Mouse (Mus musculus) CH12.LX (cell line): ENCODE data around the gene Rrm2.
A peak's percentile ranks its signal among the peaks of the same experiment; 100 is the strongest.

Experiments
- BHLHE40 ChIP-seq: IDR thresholded peaks from 2 replicates; pipeline ENCODE4 v1.6.1; 2011; ENCODE audit warnings: mild to moderate bottlenecking, low read depth, low read length, improper control_type of control experiment
- CTCF ChIP-seq, 2 experiments: IDR thresholded peaks in 1 of 2; conservative IDR thresholded peaks in 1 of 2; 2 replicates each; pipeline ENCODE4 v1.5.1; 2011 to 2012; ENCODE audit warnings: low read depth in 2 of 2, low read length in 2 of 2, improper control_type of control experiment in 1 of 2, inconsistent platforms in 1 of 2, mild to moderate bottlenecking in 1 of 2, moderate library complexity in 1 of 2
- HCFC1 ChIP-seq: IDR thresholded peaks from 2 replicates; pipeline ENCODE4 v1.6.1; 2012; ENCODE audit warnings: low read depth, mild to moderate bottlenecking, inconsistent platforms, low read length, improper control_type of control experiment
- JUN ChIP-seq: IDR thresholded peaks from 2 replicates; pipeline ENCODE4 v1.6.1; 2011; ENCODE audit warnings: low read depth, mild to moderate bottlenecking, low read length, improper control_type of control experiment, moderate library complexity; ENCODE audit not compliant: insufficient read depth
- JUND ChIP-seq: conservative IDR thresholded peaks from 2 replicates; pipeline ENCODE4 v1.6.1; 2011; ENCODE audit warnings: low read depth, low read length, improper control_type of control experiment
- MYC ChIP-seq: IDR thresholded peaks from 2 replicates; pipeline ENCODE4 v1.6.1; 2011; ENCODE audit warnings: low read depth, mild to moderate bottlenecking, improper control_type of control experiment, low read length
- NELFE ChIP-seq: IDR thresholded peaks from 2 replicates; pipeline ENCODE4 v1.6.1; 2011; ENCODE audit warnings: low read depth, low read length, improper control_type of control experiment
- PAX5 ChIP-seq: IDR thresholded peaks from 2 replicates; pipeline ENCODE4 v1.6.1; 2012; ENCODE audit warnings: low read length, inconsistent platforms, mixed read lengths
- POLR2A ChIP-seq: IDR thresholded peaks from 2 replicates; pipeline ENCODE4 v1.6.1; 2011; ENCODE audit warnings: low read depth, mild to moderate bottlenecking, improper control_type of control experiment, low read length
- POLR2AphosphoS2 ChIP-seq: IDR thresholded peaks from 2 replicates; pipeline ENCODE4 v1.6.1; 2011; ENCODE audit warnings: low read depth, low read length, improper control_type of control experiment
- RCOR1 ChIP-seq: conservative IDR thresholded peaks from 2 replicates; pipeline ENCODE4 v1.6.1; 2012; ENCODE audit warnings: low read depth, mild to moderate bottlenecking, inconsistent platforms, low read length, improper control_type of control experiment
- ZC3H11A ChIP-seq: IDR thresholded peaks from 2 replicates; pipeline ENCODE4 v1.6.1; 2012; ENCODE audit warnings: low read depth, mild to moderate bottlenecking, inconsistent platforms, low read length, improper control_type of control experiment
- ZKSCAN1 ChIP-seq: IDR thresholded peaks from 2 replicates; pipeline ENCODE4 v1.6.1; 2012; ENCODE audit warnings: low read depth, inconsistent platforms, low read length, improper control_type of control experiment, borderline replicate concordance
- ZNF384 ChIP-seq: IDR thresholded peaks from 2 replicates; pipeline ENCODE4 v1.6.1; 2012; ENCODE audit warnings: low read depth, low read length, improper control_type of control experiment, inconsistent platforms

GRCm38 (mm10) chr12:24707954-24708823 is at the start of gene Rrm2:
- TF ChIP-seq POLR2A (peak; percentile 93), CTCF (conservative IDR thresholded peaks at IDR 0.05 in 1 of 2, IDR thresholded peaks at IDR 0.05 in 1 of 2; ENCODE audit: low read depth in 2 of 2, low read length in 2 of 2) (peak; percentile 53 to 77), BHLHE40 (0 out of 2 replicates have a peak, but pooled peaks have one; percentile 14), HCFC1 (peak; percentile 58), PAX5 (no peak), ZKSCAN1 (no peak), JUN (no peak), ZC3H11A (no peak), ZNF384 (no peak), POLR2AphosphoS2 (peak; percentile 86), RCOR1 (no peak), MYC (0 out of 2 replicates have a peak, but pooled peaks have one; percentile 19), JUND (no peak), NELFE (peak; percentile 96)
